Mouse (Mus musculus): ENCODE measurements around the gene Olfr666. TPM values are rescaled to one million over a fixed set of nuclear protein-coding genes. Genes with fewer than 3 reads are reported as not detected.
"Not testable (repeated sequence)": the region's sequence is repeated elsewhere in the genome, so short reads cannot be mapped to it uniquely, and the experiment has no call there.

Olfr666 gene
- not detected for total RNA-seq (2022)

- DNase-seq (ENCODE audit: low spot score): no peak
Measured at GRCm38 (mm10) chr7:104895852-104896251, at the start of gene Olfr666. TSS of gene Olfr666 (minus strand) at chr7:104895952.

GRCm38 (mm10) chr7:104933940-104934339 lies 38.2 kb upstream of the Olfr666 start, which contains the start of gene Olfr669:
TSS of gene Olfr669 (plus strand) at chr7:104934240.
- DNase-seq (ENCODE audit: low spot score): no peak

- DNase-seq (ENCODE audit: low spot score): no peak
Measured at GRCm38 (mm10) chr7:104927957-104928356, 32.2 kb upstream of the Olfr666 start, which contains the start of gene Olfr668. TSS of gene Olfr668 (minus strand) at chr7:104928057.

- DNase-seq (ENCODE audit: low spot score): no peak
Measured at GRCm38 (mm10) chr7:104921382-104921781, 25.6 kb upstream of the Olfr666 start, which contains the start of gene Olfr667. TSS of gene Olfr667 (minus strand) at chr7:104921482.

GRCm38 (mm10) chr7:104877731-104878130 lies 18.0 kb downstream of the Olfr666 start, which contains the start of gene Olfr665:
TSS of gene Olfr665 (plus strand) at chr7:104878031.
- no peak for DNase-seq (ENCODE audit: low spot score)

GRCm38 (mm10) chr7:104861381-104861780 lies 34.4 kb downstream of the Olfr666 start:
- DNase-seq (ENCODE audit: low spot score): no peak

- DNase-seq (ENCODE audit: low spot score): no peak
Measured at GRCm38 (mm10) chr7:104857683-104858082, 38.1 kb downstream of the Olfr666 start.

GRCm38 (mm10) chr7:104856709-104857108 lies 39.0 kb downstream of the Olfr666 start, which contains the start of gene Usp17la:
TSS of gene Usp17la (plus strand) at chr7:104857009.
- DNase-seq (ENCODE audit: low spot score): not testable (repeated sequence)

GRCm38 (mm10) chr7:104855248-104855750 lies 40.5 kb downstream of the Olfr666 start:
- no peak for DNase-seq (ENCODE audit: low spot score)

- not testable (repeated sequence) for DNase-seq (ENCODE audit: low spot score)
Measured at GRCm38 (mm10) chr7:104851546-104851945, 44.2 kb downstream of the Olfr666 start.

GRCm38 (mm10) chr7:104843731-104844287 lies 51.9 kb downstream of the Olfr666 start:
- no peak for DNase-seq (ENCODE audit: low spot score)

- DNase-seq (ENCODE audit: low spot score): no peak
Measured at GRCm38 (mm10) chr7:104842503-104842902, 53.2 kb downstream of the Olfr666 start, which contains the start of gene Usp17lb. TSS of gene Usp17lb (minus strand) at chr7:104842603.

Other genes starting within 250 kb of the Olfr666 start
- gene Olfr658, start 248.6 kb downstream of the Olfr666 start, total RNA-seq (2022): not detected
- not detected for gene Olfr659, start 229.2 kb downstream of the Olfr666 start, total RNA-seq (2022)
- gene Olfr661, start 209.5 kb downstream of the Olfr666 start, total RNA-seq (2022): not detected
- not detected for gene Usp17le, start 118.5 kb downstream of the Olfr666 start, total RNA-seq (2022)
- not detected for gene Usp17lb, start 53.3 kb downstream of the Olfr666 start, total RNA-seq (2022)
- not detected for gene Usp17la, start 38.9 kb downstream of the Olfr666 start, total RNA-seq (2022)
- not detected for gene Olfr665, start 17.9 kb downstream of the Olfr666 start, total RNA-seq (2022)
- gene Olfr667, start 25.5 kb upstream of the Olfr666 start, total RNA-seq (2022): not detected
- not detected for gene Olfr668, start 32.1 kb upstream of the Olfr666 start, total RNA-seq (2022)
- not detected for gene Olfr669, start 38.3 kb upstream of the Olfr666 start, total RNA-seq (2022)
- gene Olfr670, start 66.7 kb upstream of the Olfr666 start, total RNA-seq (2022): not detected
- gene Olfr671, start 83.2 kb upstream of the Olfr666 start, total RNA-seq (2022): not detected
- gene Olfr672, start 106.1 kb upstream of the Olfr666 start, total RNA-seq (2022): not detected
- not detected for gene Olfr675, start 132.5 kb upstream of the Olfr666 start, total RNA-seq (2022)
- not detected for gene Olfr676, start 136.7 kb upstream of the Olfr666 start, total RNA-seq (2022)
- gene Olfr677, start 155.4 kb upstream of the Olfr666 start, total RNA-seq (2022): not detected
- not detected for gene Olfr678, start 168.5 kb upstream of the Olfr666 start, total RNA-seq (2022)
- not detected for gene Olfr679, start 185.3 kb upstream of the Olfr666 start, total RNA-seq (2022)
- not detected for gene Olfr680-ps1, start 196.9 kb upstream of the Olfr666 start, total RNA-seq (2022)
- gene Olfr681, start 220.9 kb upstream of the Olfr666 start, total RNA-seq (2022): not detected

Data from heart, adult 8-10 months (tissue).